Mouse (Mus musculus): ENCODE data around the gene Gm5152. TPM values are rescaled to one million over a fixed set of nuclear protein-coding genes. Genes with fewer than 3 reads are reported as not detected.
"Not testable (repeated sequence)": the region's sequence is repeated elsewhere in the genome, so short reads cannot be mapped to it uniquely, and the experiment has no call there.

Gene Gm5152
- polyA plus RNA-seq (2011; ENCODE audit: insufficient read depth, insufficient read length, low read depth, missing spikeins) = not detected in 2 replicates

DNA sequence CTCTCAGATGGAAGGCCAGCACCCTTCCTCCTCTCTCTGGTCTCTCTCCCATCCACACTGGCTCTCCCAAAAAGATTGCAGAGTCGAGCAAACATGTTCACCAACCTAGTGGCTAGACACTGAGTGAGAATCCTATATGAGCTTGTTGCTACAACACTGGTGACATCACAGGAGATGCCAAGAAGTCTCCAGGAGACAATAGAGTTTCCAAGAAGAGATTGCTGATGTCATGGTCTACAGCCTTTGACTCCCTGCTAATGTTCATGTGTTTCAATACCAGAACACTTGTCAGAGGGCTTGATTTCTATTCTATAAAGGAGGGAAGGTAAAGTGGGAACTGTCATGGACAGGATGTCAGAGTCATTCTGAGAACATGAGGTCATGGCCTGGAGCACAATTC is at the start of gene Gm5152:
Gene Gm5152, minus strand, starts transcription at position 101 of the 400 bp plus-strand sequence.
- H3K27me3 ChIP-seq (ENCODE audit: control insufficient read depth, insufficient read depth, low read length, poor library complexity, severe bottlenecking) = not testable (repeated sequence)

DNA sequence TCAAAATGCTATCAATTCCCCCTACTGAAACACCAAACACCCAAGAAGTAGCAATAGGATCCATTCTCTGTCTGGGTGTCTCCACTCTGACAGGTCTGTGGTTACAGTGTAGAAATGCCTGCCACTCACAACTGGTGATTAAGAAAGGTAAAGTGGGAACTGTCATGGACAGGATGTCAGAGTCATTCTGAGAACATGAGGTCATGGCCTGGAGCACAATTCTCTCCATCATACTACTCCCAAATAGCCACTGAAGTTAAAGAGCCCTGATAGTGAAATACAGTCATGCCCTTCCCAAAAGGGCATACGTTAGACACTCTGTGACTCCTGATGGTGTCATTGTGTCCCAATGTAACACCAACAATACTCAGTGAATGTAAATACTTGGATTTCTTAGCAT is 8.4 kb upstream of the Gm5152 start:
- H3K9ac ChIP-seq (ENCODE audit: low read depth, poor library complexity, severe bottlenecking); H3K27ac ChIP-seq (ENCODE audit: insufficient read depth, low read length); H3K9me3 ChIP-seq (replicated peaks; ENCODE audit: control insufficient read depth, insufficient read depth, low read length, poor library complexity, severe bottlenecking); H3K27me3 ChIP-seq (ENCODE audit: control insufficient read depth, insufficient read depth, low read length, poor library complexity, severe bottlenecking); H3K4me1 ChIP-seq (ENCODE audit: control insufficient read depth, insufficient read depth, low read length); H3K4me3 ChIP-seq (ENCODE audit: low read depth, low read length); H3K36me3 ChIP-seq (ENCODE audit: control insufficient read depth, insufficient read depth, low read length, poor library complexity, severe bottlenecking): not testable (repeated sequence)

More for the DNA sequence above, at the start of gene Gm5152:
- H3K36me3 ChIP-seq (ENCODE audit: control insufficient read depth, insufficient read depth, low read length, poor library complexity, severe bottlenecking); H3K9ac ChIP-seq (ENCODE audit: low read depth, poor library complexity, severe bottlenecking); H3K9me3 ChIP-seq (replicated peaks; ENCODE audit: control insufficient read depth, insufficient read depth, low read length, poor library complexity, severe bottlenecking); H3K4me1 ChIP-seq (ENCODE audit: control insufficient read depth, insufficient read depth, low read length); H3K4me3 ChIP-seq (ENCODE audit: low read depth, low read length); H3K27ac ChIP-seq (ENCODE audit: insufficient read depth, low read length): not testable (repeated sequence)

- H3K36me3 ChIP-seq (ENCODE audit: control insufficient read depth, insufficient read depth, low read length, poor library complexity, severe bottlenecking); H3K27ac ChIP-seq (ENCODE audit: insufficient read depth, low read length): not testable (repeated sequence)
Measured at GRCm38 (mm10) chr5:10245770-10246169, 556 bp downstream of the Gm5152 start.

GRCm38 (mm10) chr5:10240436-10240835 is 5.9 kb downstream of the Gm5152 start:
- H3K9ac ChIP-seq (ENCODE audit: low read depth, poor library complexity, severe bottlenecking); H3K4me3 ChIP-seq (ENCODE audit: low read depth, low read length); H3K27me3 ChIP-seq (ENCODE audit: control insufficient read depth, insufficient read depth, low read length, poor library complexity, severe bottlenecking); H3K9me3 ChIP-seq (replicated peaks; ENCODE audit: control insufficient read depth, insufficient read depth, low read length, poor library complexity, severe bottlenecking); H3K27ac ChIP-seq (ENCODE audit: insufficient read depth, low read length); H3K4me1 ChIP-seq (ENCODE audit: control insufficient read depth, insufficient read depth, low read length); H3K36me3 ChIP-seq (ENCODE audit: control insufficient read depth, insufficient read depth, low read length, poor library complexity, severe bottlenecking): not testable (repeated sequence)

More at GRCm38 (mm10) chr5:10245770-10246169, 556 bp downstream of the Gm5152 start:
- not testable (repeated sequence) for H3K27me3 ChIP-seq (ENCODE audit: control insufficient read depth, insufficient read depth, low read length, poor library complexity, severe bottlenecking); H3K9ac ChIP-seq (ENCODE audit: low read depth, poor library complexity, severe bottlenecking); H3K9me3 ChIP-seq (replicated peaks; ENCODE audit: control insufficient read depth, insufficient read depth, low read length, poor library complexity, severe bottlenecking); H3K4me3 ChIP-seq (ENCODE audit: low read depth, low read length); H3K4me1 ChIP-seq (ENCODE audit: control insufficient read depth, insufficient read depth, low read length)

DNA sequence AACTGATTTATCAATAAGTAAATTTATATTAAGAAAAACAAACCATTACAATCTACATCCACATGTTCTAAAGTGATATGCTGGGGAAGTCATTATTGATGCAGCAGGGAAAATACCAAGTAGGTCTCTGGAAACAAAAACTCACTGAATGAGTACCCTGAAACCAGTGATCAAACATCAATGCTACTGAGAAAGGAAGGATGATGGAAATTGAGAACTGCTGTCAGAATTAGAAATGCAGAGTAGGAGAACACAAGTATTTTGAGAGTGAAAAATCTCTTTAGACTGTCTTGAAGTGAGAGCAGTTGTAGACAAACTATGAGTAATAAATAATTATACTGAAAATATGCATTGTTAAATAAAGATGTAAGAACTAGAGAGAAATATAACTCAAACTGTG is 26.0 kb downstream of the Gm5152 start:
- Histone ChIP-seq H3K9ac (ENCODE audit: low read depth, poor library complexity, severe bottlenecking) (no peak overlapping the region), H3K4me1 (ENCODE audit: control insufficient read depth, insufficient read depth, low read length) (no peaks in the 10 kb centered on the region), H3K9me3 (replicated peaks; ENCODE audit: control insufficient read depth, insufficient read depth, low read length, poor library complexity, severe bottlenecking) (no peaks in the 10 kb centered on the region), H3K27ac (ENCODE audit: insufficient read depth, low read length) (no peak overlapping the region), H3K4me3 (ENCODE audit: low read depth, low read length) (no peak overlapping the region), H3K36me3 (ENCODE audit: control insufficient read depth, insufficient read depth, low read length, poor library complexity, severe bottlenecking) (no peaks in the 10 kb centered on the region), H3K27me3 (ENCODE audit: control insufficient read depth, insufficient read depth, low read length, poor library complexity, severe bottlenecking) (no peaks in the 10 kb centered on the region)
- no peak for TF ChIP-seq EP300 (IDR thresholded peaks at IDR 0.05; ENCODE audit: insufficient read depth, low read depth, low read length)
- TF ChIP-seq POLR2A (IDR thresholded peaks at IDR 0.05; ENCODE audit: insufficient read depth, low read length) = no peak
- TF ChIP-seq CTCF (IDR thresholded peaks at IDR 0.05; ENCODE audit: low read depth, low read length) = no peak

DNA sequence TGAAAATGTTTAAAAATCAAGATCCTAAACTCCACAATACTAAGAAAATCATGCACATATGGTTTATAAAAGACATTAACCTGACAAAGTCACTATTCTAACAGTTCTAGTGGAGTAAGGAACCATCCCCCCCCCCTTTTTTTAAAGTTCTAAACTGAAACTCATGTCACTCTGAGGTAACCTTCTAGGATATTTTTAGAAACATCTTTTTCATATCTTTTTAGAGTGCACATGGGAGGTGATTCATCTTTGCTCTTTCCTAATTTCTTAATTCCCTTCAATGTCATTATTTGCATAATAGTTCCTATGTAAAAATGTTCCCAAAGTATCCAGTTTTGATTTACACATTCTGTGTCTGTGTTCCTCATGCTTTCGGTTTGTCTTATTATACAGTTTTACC is 43.3 kb downstream of the Gm5152 start:
- Histone ChIP-seq H3K27me3 (ENCODE audit: control insufficient read depth, insufficient read depth, low read length, poor library complexity, severe bottlenecking) (no peaks in the 10 kb centered on the region), H3K27ac (ENCODE audit: insufficient read depth, low read length) (no peak overlapping the region), H3K9ac (ENCODE audit: low read depth, poor library complexity, severe bottlenecking) (no peak overlapping the region), H3K4me3 (ENCODE audit: low read depth, low read length) (no peak overlapping the region), H3K4me1 (ENCODE audit: control insufficient read depth, insufficient read depth, low read length) (no peaks in the 10 kb centered on the region), H3K9me3 (replicated peaks; ENCODE audit: control insufficient read depth, insufficient read depth, low read length, poor library complexity, severe bottlenecking) (peaks cover 11% of the 10 kb centered on the region; the same call in 1 of the 2 replicates), H3K36me3 (ENCODE audit: control insufficient read depth, insufficient read depth, low read length, poor library complexity, severe bottlenecking) (no peaks in the 10 kb centered on the region)
- TF ChIP-seq POLR2A (IDR thresholded peaks at IDR 0.05; ENCODE audit: insufficient read depth, low read length) (no peak), EP300 (IDR thresholded peaks at IDR 0.05; ENCODE audit: insufficient read depth, low read depth, low read length) (no peak), CTCF (IDR thresholded peaks at IDR 0.05; ENCODE audit: low read depth, low read length) (no peak)

- Histone ChIP-seq H3K27me3 (ENCODE audit: control insufficient read depth, insufficient read depth, low read length, poor library complexity, severe bottlenecking) (no peaks in the 10 kb centered on the region), H3K36me3 (ENCODE audit: control insufficient read depth, insufficient read depth, low read length, poor library complexity, severe bottlenecking) (no peaks in the 10 kb centered on the region), H3K4me3 (ENCODE audit: low read depth, low read length) (no peak overlapping the region), H3K27ac (ENCODE audit: insufficient read depth, low read length) (no peak overlapping the region), H3K9me3 (replicated peaks; ENCODE audit: control insufficient read depth, insufficient read depth, low read length, poor library complexity, severe bottlenecking) (peaks cover 11% of the 10 kb centered on the region; the same call in 1 of the 2 replicates), H3K4me1 (ENCODE audit: control insufficient read depth, insufficient read depth, low read length) (no peaks in the 10 kb centered on the region), H3K9ac (ENCODE audit: low read depth, poor library complexity, severe bottlenecking) (no peak overlapping the region)
- TF ChIP-seq CTCF (IDR thresholded peaks at IDR 0.05; ENCODE audit: low read depth, low read length) (no peak), POLR2A (IDR thresholded peaks at IDR 0.05; ENCODE audit: insufficient read depth, low read length) (no peak), EP300 (IDR thresholded peaks at IDR 0.05; ENCODE audit: insufficient read depth, low read depth, low read length) (no peak)
Measured at GRCm38 (mm10) chr5:10196880-10197279, 49.4 kb downstream of the Gm5152 start.

Measured in ES-Bruce4 (cell line).